Mouse (Mus musculus) liver, postnatal 0 days (tissue): ENCODE measurements around the gene Pdlim7. TPM values are rescaled to one million over a fixed set of nuclear protein-coding genes. Genes with fewer than 3 reads are reported as not detected.
A peak's percentile ranks its signal among the peaks of the same experiment; 100 is the strongest.

Experiments used
- ATAC-seq: fragments of 200-750 bp; cut with Nextera tagmentation; 2 replicates; pipeline ENCODE4 v1.8.0; 2017; ENCODE audit warnings: mild to moderate bottlenecking, moderate library complexity
- DNase-seq: peaks from one replicate; pipeline ENCODE4 v3.0.0-alpha.2; 2016
- H3K27ac ChIP-seq: fragments of 300-500 bp; sonication (generic); 2 replicates; pipeline ENCODE4 v1.5.1; 2014; ENCODE audit warnings: antibody characterized with exemption, moderate library complexity, mild to moderate bottlenecking, low read depth
- H3K27me3 ChIP-seq: fragments of 300-500 bp; sonication (generic); 2 replicates; pipeline ENCODE4 v1.6.1; 2014; ENCODE audit warnings: low read length, control low read depth, mixed read lengths; ENCODE audit not compliant: insufficient read depth
- H3K36me3 ChIP-seq: fragments of 300-500 bp; sonication (generic); replicated peaks from 2 replicates; pipeline ENCODE4 v1.6.1; 2014; ENCODE audit warnings: mild to moderate bottlenecking, control low read depth, low read length, moderate library complexity, mixed read lengths; ENCODE audit not compliant: insufficient read depth
- H3K4me1 ChIP-seq: fragments of 300-500 bp; sonication (generic); 2 replicates; pipeline ENCODE4 v1.6.1; 2014; ENCODE audit warnings: antibody characterized with exemption, mild to moderate bottlenecking, control low read depth; ENCODE audit not compliant: insufficient read depth
- H3K4me2 ChIP-seq: fragments of 300-500 bp; sonication (generic); 2 replicates; pipeline ENCODE4 v1.6.1; 2014; ENCODE audit warnings: low read depth, mild to moderate bottlenecking, low read length, moderate library complexity, mixed read lengths
- H3K4me3 ChIP-seq: fragments of 300-500 bp; sonication (generic); 2 replicates; pipeline ENCODE4 v1.5.1; 2014; ENCODE audit warnings: low read depth, low read length
- H3K9ac ChIP-seq: fragments of 300-500 bp; sonication (generic); replicated peaks from 2 replicates; pipeline ENCODE4 v1.6.1; 2014; ENCODE audit warnings: mild to moderate bottlenecking, moderate library complexity
- H3K9me3 ChIP-seq: fragments of 300-500 bp; sonication (generic); 2 replicates; pipeline ENCODE4 v1.6.1; 2016; ENCODE audit warnings: mild to moderate bottlenecking, control low read depth, low read length, mixed read lengths
- CTCF ChIP-seq: sonication (generic); IDR thresholded peaks from 2 replicates; pipeline ENCODE4 v1.5.1; 2016; ENCODE audit warnings: antibody characterized with exemption, low read depth
- EP300 ChIP-seq: IDR thresholded peaks from 2 replicates; pipeline ENCODE4 v1.6.1; 2016; ENCODE audit warnings: antibody characterized with exemption, low read depth, mild to moderate bottlenecking
- WGBS: fragments of 180-500 bp; shearing (Covaris S2); extraction: QIAGEN DNeasy Blood & Tissue Kit; methylation state at CpG from one replicate; pipeline ENCODE4 v1.1.7; 2014; ENCODE audit not compliant: insufficient replicate concordance; 5-methylcytosine and 5-hydroxymethylcytosine counted together
- polyA plus RNA-seq: library from polyadenylated mRNA; unstranded; fragments of >200 nt; fragmentation: Nextera tagmentation; extraction: Ambion mirVana; gene quantifications from 2 replicates; pipeline ENCODE4 v1.2.1, GENCODE M21; 2015

Gene Pdlim7
- polyA plus RNA-seq, 1 experiment from 2014 or later, result 17.0 TPM

DNA sequence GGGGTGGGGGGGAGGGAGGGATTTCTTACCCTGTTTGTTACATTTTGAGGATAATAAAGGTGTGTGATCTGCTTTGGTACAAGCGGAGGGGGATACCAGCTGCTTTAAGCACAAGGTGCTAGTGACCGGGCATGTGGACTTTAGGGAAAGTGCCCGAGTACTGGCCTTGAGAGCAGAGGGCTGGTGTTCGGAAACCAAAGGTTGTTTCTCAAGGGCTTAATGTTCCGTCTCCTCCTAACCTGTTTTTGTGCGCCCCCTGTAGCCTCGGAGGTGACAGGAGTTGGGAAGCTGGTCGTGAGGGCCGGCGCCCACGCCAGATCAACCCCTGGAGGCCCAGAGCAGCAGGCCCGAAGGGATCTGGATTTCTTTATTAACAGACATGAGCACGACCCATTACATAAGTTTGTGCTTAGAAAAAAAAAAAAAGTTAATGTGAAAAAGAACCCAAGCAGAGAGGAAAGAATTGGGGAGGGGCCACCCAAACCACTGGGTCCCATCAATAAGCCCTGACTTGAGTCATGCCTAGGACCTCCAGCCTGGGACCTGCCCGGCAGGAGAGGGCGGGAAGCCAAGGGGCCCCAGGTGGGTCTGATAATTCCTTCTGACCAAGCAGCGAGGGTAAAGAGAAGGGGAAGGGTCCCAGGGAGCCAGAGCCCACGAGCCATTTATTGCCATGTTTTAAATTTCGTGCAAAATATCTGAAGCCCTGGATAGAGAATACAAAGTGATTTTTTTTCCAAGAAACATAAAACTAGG lies 40.2 kb downstream of the Pdlim7 start:
- TF ChIP-seq EP300, result no peak
- peak; percentile 30 for TF ChIP-seq CTCF
- H3K27ac ChIP-seq, result no peak overlapping the region
- 28% methylated on average over 18 of the region's 18 CpGs for WGBS
- peak overlapping the region; percentile 57 for H3K9ac ChIP-seq
- peak overlapping the region; percentile 62 for H3K4me3 ChIP-seq
- H3K36me3 ChIP-seq, result no peaks in the 10 kb centered on the region
- H3K4me1 ChIP-seq, result peaks cover 24% of the 10 kb centered on the region
- peak overlapping the region; percentile 96 for H3K4me2 ChIP-seq
- no peak for ATAC-seq
- DNase-seq, result no peak
- peaks cover 46% of the 10 kb centered on the region for H3K27me3 ChIP-seq
- H3K9me3 ChIP-seq, result no peaks in the 10 kb centered on the region

- Histone ChIP-seq H3K4me2 (peak overlapping the region; percentile 96), H3K4me1 (peaks cover 24% of the 10 kb centered on the region), H3K36me3 (no peaks in the 10 kb centered on the region), H3K9me3 (no peaks in the 10 kb centered on the region), H3K27ac (0 out of 2 replicates have a peak overlapping the region, but pooled peaks have one; percentile 3), H3K27me3 (peaks cover 46% of the 10 kb centered on the region), H3K9ac (peak overlapping the region; percentile 57), H3K4me3 (peak overlapping the region; percentile 62)
- under 1% methylated on average over 83 of the region's 103 CpGs for WGBS
- TF ChIP-seq EP300, result no peak
- peak; percentile 22; the same call in 1 of the 2 replicates for TF ChIP-seq CTCF
- peak; percentile 52 for DNase-seq
- peak; percentile 18 for ATAC-seq
These were observed 41.1 kb downstream of the Pdlim7 start for GRCm38 (mm10) chr13:55472132-55473022.

DNA sequence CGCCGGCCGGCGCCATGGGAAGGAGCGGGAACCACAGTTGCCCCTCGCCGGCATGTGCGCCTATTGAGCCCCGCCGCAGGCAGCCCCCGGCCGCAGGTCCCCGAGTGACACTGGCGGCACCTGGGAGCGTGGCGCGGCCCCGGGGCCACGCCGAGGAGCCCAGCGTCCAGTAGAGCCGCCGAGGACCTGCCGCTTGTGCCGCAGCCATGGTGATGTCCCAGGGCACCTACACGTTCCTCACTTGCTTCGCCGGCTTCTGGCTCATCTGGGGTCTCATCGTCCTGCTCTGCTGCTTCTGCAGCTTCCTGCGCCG lies 41.7 kb downstream of the Pdlim7 start:
- Histone ChIP-seq H3K36me3 (no peaks in the 10 kb centered on the region), H3K4me2 (peak overlapping the region; percentile 96), H3K9ac (peak overlapping the region; percentile 57), H3K4me3 (peak overlapping the region; percentile 62), H3K9me3 (no peaks in the 10 kb centered on the region), H3K27me3 (peaks cover 46% of the 10 kb centered on the region), H3K27ac (0 out of 2 replicates have a peak overlapping the region, but pooled peaks have one; percentile 3), H3K4me1 (peaks cover 24% of the 10 kb centered on the region)
- WGBS, result 0% methylated on average over 22 of the region's 31 CpGs
- ATAC-seq, result peak; percentile 18; the same call in 1 of the 2 replicates
- DNase-seq, result no peak
- no peak for TF ChIP-seq CTCF

GRCm38 (mm10) chr13:55471156-55471818 lies 42.2 kb downstream of the Pdlim7 start:
- DNase-seq, result peak; percentile 88
- TF ChIP-seq EP300 (no peak), CTCF (peak; percentile 91)
- no peaks in the 10 kb centered on the region for H3K9me3 ChIP-seq
- H3K4me2 ChIP-seq, result peak overlapping the region; percentile 96
- H3K27ac ChIP-seq, result no peak overlapping the region
- H3K9ac ChIP-seq, result peak overlapping the region; percentile 57
- ATAC-seq, result peak; percentile 75
- H3K4me3 ChIP-seq, result peak overlapping the region; percentile 62
- H3K36me3 ChIP-seq, result no peaks in the 10 kb centered on the region
- 2% methylated on average over 50 of the region's 54 CpGs for WGBS
- H3K27me3 ChIP-seq, result peaks cover 46% of the 10 kb centered on the region
- H3K4me1 ChIP-seq, result peaks cover 24% of the 10 kb centered on the region

DNA sequence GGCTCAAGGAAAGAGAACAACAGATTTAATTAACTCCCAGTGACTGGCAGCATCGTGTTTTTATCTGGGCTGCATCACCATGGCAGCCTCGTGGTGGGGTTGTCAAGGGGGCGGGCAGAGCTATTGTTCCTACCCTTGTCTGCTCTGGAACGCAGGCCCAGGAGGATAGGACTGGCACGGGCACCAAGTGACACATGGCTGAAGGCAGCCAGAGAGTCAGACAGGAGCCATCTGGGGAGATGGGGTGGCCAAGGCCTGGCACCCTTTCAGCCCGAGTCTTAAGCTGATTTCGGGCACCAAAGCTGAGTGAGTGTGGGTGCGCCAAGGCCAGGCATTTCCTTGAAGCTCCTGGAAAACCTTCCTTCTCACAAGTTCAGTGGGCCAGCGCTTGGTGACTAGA lies 43.1 kb downstream of the Pdlim7 start:
- 72% methylated on average over 9 of the region's 9 CpGs for WGBS
- H3K27me3 ChIP-seq, result peaks cover 55% of the 10 kb centered on the region

More for the DNA sequence above, 43.1 kb downstream of the Pdlim7 start:
- H3K4me3 ChIP-seq, result no peak overlapping the region
- peaks cover 25% of the 10 kb centered on the region for H3K4me1 ChIP-seq
- ATAC-seq (no peak), DNase-seq (no peak)
- no peak for TF ChIP-seq EP300
- no peak for TF ChIP-seq CTCF
- H3K4me2 ChIP-seq, result no peak overlapping the region
- H3K9ac ChIP-seq, result no peak overlapping the region
- H3K27ac ChIP-seq, result no peak overlapping the region
- no peaks in the 10 kb centered on the region for H3K9me3 ChIP-seq
- H3K36me3 ChIP-seq, result no peaks in the 10 kb centered on the region
